Mouse (Mus musculus): ENCODE measurements at regions not wholly inside any gene's neighbourhood (a gene's known extent, or its start where the extent isn't known, plus 50 kb on each side); places are given as distances from the start of the nearest gene placed in this dataset. TPM values are rescaled to one million over a fixed set of nuclear protein-coding genes. Genes with fewer than 3 reads are reported as not detected.
"Not testable (repeated sequence)": the region's sequence is repeated elsewhere in the genome, so short reads cannot be mapped to it uniquely, and the experiment has no call there.

DNA sequence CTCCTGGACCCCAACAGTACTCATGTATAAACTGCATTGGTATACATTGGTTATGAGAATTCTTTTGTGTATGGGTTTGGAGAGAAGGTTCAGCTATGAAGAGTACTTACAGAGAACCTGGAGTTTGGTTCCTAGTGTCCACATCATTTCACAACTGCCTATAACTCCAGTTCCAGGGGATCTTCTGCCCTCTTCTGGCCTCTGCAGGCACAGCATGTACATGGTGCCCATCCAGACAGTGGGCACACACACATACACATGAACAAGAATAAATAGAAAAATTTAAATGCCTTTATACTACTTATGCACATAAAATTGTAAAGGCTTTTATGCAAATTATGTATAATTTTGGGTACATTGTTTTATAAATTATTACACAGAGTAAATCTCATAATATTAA is 59.9 kb upstream of the Spon1 start:
- H3K9me3 ChIP-seq, result no peaks in the 10 kb centered on the region
- H3K9ac ChIP-seq (replicated peaks), result no peak overlapping the region
- H3K4me2 ChIP-seq (replicated peaks), result no peak overlapping the region
- no peak overlapping the region for H3K4me3 ChIP-seq (replicated peaks)
- no peak for ATAC-seq
- no peaks in the 10 kb centered on the region for H3K27me3 ChIP-seq
- H3K4me1 ChIP-seq (replicated peaks), result 0 out of 2 replicates have a peak, but pooled peaks cover 3% of the 10 kb centered on the region
- H3K27ac ChIP-seq, result no peak overlapping the region
- H3K36me3 ChIP-seq, result no peaks in the 10 kb centered on the region

DNA sequence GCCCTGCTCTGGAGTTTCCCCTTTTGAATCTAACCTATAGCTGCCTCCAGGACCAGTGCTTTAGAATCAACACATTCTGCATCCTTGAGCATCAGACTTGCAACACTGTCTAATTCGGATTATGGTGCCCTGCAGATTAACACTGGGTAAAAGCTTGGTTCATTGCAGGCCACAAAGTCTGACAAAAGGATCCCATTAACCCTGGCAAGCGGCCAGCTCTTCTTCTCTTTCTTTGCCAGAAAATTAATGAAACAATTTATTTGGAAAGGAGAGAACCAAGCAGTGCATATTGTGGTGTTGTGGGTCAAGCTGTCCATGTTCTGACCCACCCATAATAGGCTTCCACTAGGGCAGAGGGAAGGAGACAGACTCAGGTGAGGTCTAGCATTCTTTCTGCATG is 58.2 kb upstream of the Spon1 start:
- H3K9me3 ChIP-seq, result no peaks in the 10 kb centered on the region
- no peak overlapping the region for H3K4me3 ChIP-seq (replicated peaks)
- no peaks in the 10 kb centered on the region for H3K36me3 ChIP-seq
- H3K27me3 ChIP-seq, result no peaks in the 10 kb centered on the region
- H3K9ac ChIP-seq (replicated peaks), result no peak overlapping the region
- H3K27ac ChIP-seq, result no peak overlapping the region
- H3K4me1 ChIP-seq (replicated peaks), result 0 out of 2 replicates have a peak, but pooled peaks cover 4% of the 10 kb centered on the region
- H3K4me2 ChIP-seq (replicated peaks), result no peak overlapping the region
- no peak for ATAC-seq
- WGBS, result 75% methylated on average over 2 of the region's 2 CpGs

DNA sequence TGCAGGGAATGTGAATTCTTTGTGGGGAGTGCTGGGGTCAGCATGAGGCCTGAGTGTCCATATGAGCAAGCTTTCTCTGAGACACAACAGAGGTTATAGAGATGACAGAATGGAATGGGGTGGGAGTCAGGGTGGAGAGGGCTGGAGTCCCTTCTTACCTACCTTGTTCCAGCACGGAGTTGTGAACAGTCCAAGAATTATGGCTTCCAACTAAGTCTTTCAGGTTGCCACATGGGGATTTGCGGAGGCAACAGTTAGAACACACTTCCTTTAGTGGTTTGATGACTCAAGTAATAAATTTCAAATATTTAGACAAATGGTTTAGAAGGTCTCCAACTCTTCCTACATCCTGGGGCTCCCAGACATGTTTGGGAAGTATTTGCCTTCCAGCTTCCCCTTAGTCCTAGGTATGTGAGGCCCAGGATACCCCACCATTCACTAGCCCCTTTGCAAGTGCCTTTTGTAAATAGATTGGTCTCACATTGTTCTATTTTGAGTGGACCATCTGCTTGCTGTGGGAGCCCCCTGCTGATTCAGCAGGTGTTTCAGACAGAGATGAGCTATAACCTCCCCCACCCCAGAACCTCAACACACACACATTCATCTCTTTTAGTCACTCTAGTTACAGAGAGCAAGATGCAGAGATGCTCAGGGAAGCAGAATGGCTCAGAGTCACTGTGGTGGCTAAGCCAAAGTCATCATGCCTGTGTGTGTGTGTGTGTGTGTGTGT is 55.1 kb upstream of the Spon1 start:
- ATAC-seq, result no peak
- Histone ChIP-seq H3K27me3 (no peaks in the 10 kb centered on the region), H3K4me2 (replicated peaks) (no peak overlapping the region), H3K4me3 (replicated peaks) (no peak overlapping the region), H3K4me1 (replicated peaks) (0 out of 2 replicates have a peak, but pooled peaks cover 4% of the 10 kb centered on the region), H3K27ac (no peak overlapping the region), H3K36me3 (no peaks in the 10 kb centered on the region), H3K9ac (replicated peaks) (no peak overlapping the region), H3K9me3 (no peaks in the 10 kb centered on the region)
- WGBS, result 86% methylated on average over 2 of the region's 2 CpGs

DNA sequence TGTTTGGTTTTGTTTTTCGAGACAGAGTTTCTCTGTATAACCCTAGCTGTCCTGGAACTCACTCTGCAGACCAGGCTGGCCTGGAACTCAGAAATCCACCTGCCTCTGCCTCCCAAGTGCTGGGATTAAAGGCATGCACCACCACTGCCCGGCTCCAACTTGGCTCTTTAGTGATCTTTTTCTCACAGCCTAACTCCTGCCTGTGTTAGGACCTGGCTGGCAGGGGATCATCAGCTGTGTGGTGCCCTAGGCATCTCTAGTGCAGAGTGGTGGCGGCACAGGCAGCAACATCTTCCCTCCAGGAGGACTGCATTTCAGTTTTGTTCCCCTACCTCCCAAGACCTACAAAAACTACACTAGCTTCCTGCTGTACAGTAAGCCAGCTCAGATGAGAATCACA is 54.4 kb upstream of the Spon1 start:
- H3K27ac ChIP-seq; H3K9ac ChIP-seq (replicated peaks): not testable (repeated sequence)
- WGBS, result 76% methylated on average over 3 of the region's 3 CpGs

More for the DNA sequence above, 54.4 kb upstream of the Spon1 start:
- not testable (repeated sequence) for ATAC-seq; H3K4me1 ChIP-seq (replicated peaks); H3K9me3 ChIP-seq; H3K4me2 ChIP-seq (replicated peaks); H3K36me3 ChIP-seq; H3K27me3 ChIP-seq; H3K4me3 ChIP-seq (replicated peaks)

Small RNA genes in the stretch of these regions (microRNA-seq; reads per million reads assigned to microRNA genes)
- gene Gm23700, result not detected
